Mouse (Mus musculus) brain, embryonic 18.5 days (tissue): ENCODE measurements around the gene Cnbp.

Experiments used
- DNase-seq: peaks from one replicate; pipeline ENCODE4 v3.0.0-alpha.2; 2012; ENCODE audit warnings: low read depth, low spot score

Gene Cnbp

DNA sequence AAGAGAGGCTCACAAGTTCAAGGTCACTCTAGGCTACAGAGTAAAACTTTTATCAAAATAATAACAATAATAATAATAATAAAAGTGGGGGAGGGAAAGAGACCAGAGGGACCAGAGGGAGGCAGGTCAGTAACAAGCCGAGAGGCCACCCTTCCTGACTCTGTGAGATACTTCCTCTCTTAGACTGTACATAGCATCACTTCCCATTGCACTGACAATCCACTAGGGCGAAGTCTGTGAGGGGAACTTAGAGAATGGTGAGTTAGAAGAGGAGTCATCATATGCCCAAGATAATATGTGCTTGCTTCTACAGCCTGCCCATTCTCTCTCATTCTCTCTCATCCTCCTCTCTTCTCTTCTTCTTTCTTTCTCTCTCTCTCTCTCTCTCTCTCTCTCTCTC, 44.9 kb downstream of the Cnbp start:
- no peak for DNase-seq

DNA sequence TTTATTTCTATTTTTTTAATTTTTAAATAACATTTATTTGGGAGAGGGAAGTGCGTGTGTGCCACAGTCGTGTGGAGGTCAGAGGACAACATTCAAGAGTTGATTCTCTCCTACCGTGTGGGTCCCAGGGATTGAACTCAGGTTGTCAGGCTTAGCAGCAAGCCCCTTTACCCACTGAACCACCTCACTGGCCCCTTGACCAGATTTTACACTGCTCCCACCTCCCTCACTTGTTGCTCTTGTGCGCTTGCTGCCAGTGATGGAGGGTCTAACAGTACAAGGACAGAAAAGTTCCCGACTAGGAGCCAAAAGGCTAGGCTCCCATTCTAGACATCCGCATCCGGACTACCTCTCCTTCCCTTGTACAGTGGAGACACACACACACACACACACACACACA, 45.5 kb downstream of the Cnbp start:
- no peak for DNase-seq

DNA sequence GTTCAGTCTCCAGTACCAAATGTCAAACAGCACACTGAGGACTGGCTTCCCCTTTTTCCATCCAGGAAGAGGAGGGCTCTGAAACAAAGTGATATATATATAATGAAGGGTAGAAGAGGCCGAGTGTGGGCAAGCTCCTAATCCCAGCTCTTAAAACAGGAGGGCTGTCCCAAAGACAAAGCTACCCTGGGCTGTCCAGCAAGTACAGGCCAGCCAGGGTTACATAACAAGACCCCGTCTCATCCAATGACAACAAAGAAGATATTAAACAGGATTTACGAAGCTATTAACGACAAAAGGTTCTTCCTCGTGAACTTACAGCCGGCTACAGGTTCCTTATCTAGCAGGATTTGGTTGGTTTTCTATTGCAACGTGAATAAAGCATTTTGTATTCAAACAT, 46.0 kb downstream of the Cnbp start:
- DNase-seq, result no peak

DNA sequence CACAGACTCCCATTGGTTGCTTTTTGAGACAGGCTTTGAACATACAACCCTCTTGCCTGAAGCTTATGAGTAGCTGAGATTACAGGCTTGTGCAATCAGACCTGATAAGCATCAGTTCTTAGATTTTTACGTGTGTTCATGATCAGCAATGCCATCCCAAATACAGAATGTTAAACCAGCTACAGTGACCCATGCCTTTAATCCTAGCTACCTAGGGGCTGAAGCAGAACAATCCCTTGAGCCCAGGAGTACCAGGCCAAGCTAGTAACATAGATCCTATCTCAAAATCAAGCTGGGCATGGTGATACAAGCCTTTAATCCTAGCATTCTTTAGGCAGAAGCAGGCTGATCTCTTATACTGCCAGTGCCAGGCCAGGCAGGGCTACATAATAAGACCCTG, 46.9 kb downstream of the Cnbp start:
- no peak for DNase-seq

DNA sequence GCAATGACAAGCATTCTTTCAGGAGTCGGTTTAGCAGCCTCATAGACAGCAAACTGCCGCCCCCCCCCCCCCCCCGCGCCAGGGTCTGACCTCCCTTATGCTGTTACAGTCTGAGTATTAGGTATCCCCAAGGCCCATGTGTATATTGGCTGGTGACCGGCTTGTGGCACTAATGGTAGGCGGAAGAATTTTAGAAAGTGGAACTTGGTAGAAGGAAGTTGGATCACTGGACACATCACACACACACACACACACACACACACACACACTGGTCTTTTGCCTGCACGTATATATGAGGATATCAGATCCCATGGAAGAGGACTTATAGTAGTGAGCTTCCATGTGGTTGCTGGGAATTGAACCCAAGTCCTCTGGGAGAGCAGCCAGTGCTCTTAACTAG, 48.4 kb downstream of the Cnbp start:
- no peak for DNase-seq

DNA sequence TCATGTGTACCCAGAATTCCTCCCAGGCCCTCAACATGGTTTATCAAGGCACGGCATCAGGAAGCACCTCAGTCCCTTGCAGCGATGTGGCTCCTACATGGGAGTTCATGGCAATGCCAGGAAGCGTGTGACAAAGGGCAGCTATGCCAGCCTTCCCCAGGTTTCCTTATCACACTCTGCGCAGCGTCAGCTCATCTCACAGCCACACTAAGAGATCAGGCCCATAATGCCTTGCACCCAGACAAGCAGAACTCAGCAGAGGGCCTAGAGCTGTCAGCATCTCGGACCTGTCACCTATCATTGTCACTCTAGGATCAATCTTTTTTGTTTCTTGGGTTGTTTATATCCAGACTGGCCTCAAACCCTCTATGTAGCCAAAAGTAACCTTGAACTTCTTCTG, 51.3 kb downstream of the Cnbp start:
- no peak for DNase-seq

DNA sequence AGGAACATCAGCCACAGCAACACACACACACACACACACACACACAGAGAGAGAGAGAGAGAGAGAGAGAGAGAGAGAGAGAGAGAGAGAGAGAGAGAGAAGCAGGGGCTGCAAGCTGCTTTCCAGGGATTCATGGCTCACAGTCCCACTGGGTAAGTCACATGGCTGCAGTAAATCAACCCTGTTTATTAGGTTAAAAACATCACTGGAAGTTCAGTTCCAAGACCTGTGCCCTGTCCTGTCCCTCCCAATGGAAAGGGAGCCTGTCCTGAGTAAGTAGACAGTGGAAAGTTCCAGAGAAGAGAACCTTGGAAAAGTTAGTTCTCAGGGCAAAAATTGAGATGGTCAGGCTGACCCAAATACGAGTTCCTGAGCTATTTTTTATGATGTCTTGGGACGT, 53.6 kb downstream of the Cnbp start:
- DNase-seq, result no peak

DNA sequence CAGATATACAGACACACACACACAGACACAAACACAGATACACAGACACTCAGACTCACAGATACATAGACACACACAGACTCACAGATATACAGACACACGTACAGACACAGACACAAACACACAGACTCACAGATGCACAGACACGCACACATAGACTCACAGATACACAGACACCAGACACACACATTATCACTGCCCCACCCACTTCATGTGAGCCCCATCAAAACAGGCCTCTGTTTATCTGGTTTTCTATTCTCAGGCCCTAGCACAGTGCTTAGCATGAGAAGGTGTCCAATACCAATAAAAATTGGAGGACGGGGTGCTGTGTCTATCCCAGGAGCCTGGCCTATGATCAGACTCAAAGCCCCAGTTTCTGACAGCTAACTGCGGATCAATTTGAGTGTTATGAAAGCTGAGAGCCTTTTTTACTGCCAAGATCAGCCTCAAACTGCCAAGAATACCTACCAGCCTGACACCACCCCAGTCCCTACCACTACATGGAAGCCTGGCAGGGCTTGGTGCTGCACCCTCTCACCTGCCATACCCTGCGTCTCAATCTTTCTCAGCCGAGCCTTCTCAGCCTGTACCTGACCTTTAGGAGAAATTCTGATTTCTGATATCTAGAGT, 54.5 kb downstream of the Cnbp start:
- no peak for DNase-seq

DNA sequence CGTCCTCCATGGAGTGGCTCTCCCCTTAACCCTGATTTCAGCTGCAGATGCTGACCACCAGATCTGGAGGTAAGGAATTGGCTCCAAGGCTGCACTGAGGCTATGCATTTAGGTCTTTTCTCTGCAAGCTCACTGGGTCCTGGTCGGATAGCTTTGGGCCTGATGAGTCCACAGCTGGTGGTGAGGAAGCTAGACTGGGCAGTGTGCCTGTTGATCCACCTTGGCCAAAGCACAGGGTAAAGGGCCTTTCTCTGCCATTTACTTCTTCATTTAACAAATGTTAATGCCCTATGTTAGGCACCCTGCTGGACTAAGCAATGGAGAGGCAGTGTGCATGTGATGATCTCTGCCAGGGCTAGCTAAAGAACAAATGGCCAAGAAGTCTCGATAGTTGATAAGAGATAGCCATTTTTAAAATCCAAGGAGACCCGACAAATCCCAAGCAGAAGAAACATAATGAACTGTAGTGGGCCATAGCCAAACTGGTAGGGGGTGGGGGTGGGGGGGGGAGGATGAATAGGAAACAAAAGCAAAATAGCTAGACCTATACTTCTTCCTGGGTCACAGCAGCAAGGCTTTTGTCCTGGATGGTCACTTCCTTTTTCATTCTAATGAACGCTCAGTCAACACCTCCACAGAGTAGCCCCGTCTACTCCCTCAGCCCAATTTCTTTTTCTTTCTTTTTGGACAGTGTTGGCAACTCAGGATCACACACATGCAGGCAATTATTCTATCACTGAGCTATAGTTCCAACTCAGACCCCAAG, 55.3 kb downstream of the Cnbp start:
- no peak for DNase-seq

DNA sequence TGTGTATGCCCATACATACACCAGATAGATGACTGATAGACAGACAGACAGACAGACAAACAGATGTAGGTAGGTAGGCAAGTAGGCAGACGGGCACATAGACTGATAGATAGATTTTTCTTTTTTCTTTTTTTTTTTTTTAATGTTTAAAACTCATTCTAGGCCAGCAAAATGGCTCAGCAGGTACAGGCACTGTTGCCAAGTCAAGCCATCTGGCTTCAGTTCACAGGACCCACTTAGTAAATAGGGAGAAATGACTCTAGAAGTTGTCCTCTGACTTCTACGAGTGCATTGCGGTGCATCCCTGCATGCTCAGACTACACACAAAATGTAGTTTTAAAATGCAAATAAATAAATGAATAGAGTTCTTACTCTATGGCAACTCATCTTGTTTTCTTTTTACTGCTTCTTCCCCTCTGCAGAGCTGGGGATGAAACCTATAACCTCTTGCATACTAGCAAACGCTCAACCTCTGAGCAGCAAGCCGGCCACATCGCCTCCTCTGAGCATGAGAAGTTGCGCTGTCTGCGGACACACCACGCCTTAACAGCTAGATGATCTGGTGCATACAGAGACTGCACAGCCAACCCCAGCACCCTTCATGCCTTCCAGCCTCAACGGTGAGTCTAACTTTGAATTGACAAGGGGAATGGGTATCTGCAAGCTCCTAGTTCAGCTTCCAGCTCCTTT, 56.9 kb downstream of the Cnbp start:
- no peak for DNase-seq
